Mouse (Mus musculus): ENCODE data around the gene A730061H03Rik. TPM values are rescaled to one million over a fixed set of nuclear protein-coding genes. Genes with fewer than 3 reads are reported as not detected.

The A730061H03Rik gene
- polyA plus RNA-seq, 1 experiment from 2014 or later: 0.89 TPM

GRCm38 (mm10) chr14:55557587-55557986 is 2.6 kb downstream of the A730061H03Rik start:
- Histone ChIP-seq H3K4me3 (ENCODE audit: low read length) (no peak overlapping the region), H3K9me3 (ENCODE audit: control insufficient read depth, low read length) (no peaks in the 10 kb centered on the region), H3K4me2 (ENCODE audit: low read length) (no peak overlapping the region), H3K4me1 (ENCODE audit: control insufficient read depth, insufficient read depth, low read depth, low read length) (peaks cover 15% of the 10 kb centered on the region), H3K27me3 (replicated peaks; ENCODE audit: control insufficient read depth, insufficient read depth, low read length) (no peaks in the 10 kb centered on the region), H3K27ac (ENCODE audit: low read depth, low read length) (no peak overlapping the region), H3K9ac (ENCODE audit: low read depth, low read length) (no peak overlapping the region), H3K36me3 (ENCODE audit: control insufficient read depth, insufficient read depth, low read length) (no peaks in the 10 kb centered on the region)
- no peak for ATAC-seq
- 85% methylated on average over 3 of the region's 3 CpGs for WGBS

GRCm38 (mm10) chr14:55557003-55557402 is 3.2 kb downstream of the A730061H03Rik start:
- no peak overlapping the region for H3K27ac ChIP-seq (ENCODE audit: low read depth, low read length)
- 23% methylated on average over 5 of the region's 5 CpGs for WGBS
- no peak for ATAC-seq
- no peaks in the 10 kb centered on the region for H3K9me3 ChIP-seq (ENCODE audit: control insufficient read depth, low read length)
- no peak overlapping the region for H3K4me3 ChIP-seq (ENCODE audit: low read length)
- no peak overlapping the region for H3K9ac ChIP-seq (ENCODE audit: low read depth, low read length)
- H3K4me1 ChIP-seq (ENCODE audit: control insufficient read depth, insufficient read depth, low read depth, low read length): peaks cover 13% of the 10 kb centered on the region
- H3K27me3 ChIP-seq (replicated peaks; ENCODE audit: control insufficient read depth, insufficient read depth, low read length): no peaks in the 10 kb centered on the region
- H3K36me3 ChIP-seq (ENCODE audit: control insufficient read depth, insufficient read depth, low read length): no peaks in the 10 kb centered on the region
- no peak overlapping the region for H3K4me2 ChIP-seq (ENCODE audit: low read length)

DNA sequence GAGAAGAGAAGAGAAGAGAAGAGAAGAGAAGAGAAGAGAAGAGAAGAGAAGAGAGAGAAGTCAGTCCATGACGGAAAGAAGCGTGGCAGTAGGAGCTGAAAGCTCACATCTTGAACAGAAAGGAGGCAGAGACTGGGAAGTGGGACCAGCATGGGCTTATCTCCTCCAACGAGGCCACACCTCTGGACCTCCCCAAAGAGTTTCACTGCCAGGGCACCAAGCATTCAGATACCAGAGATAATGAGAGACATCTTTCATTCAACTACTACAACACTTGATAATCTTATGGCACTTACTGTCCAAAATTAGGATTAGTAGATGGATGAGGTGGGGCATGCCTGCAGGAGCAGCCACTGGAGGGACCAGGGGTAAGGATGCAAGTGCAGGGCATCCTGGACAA is 4.4 kb downstream of the A730061H03Rik start:
- no peak overlapping the region for H3K9ac ChIP-seq (ENCODE audit: low read depth, low read length)
- no peaks in the 10 kb centered on the region for H3K27me3 ChIP-seq (replicated peaks; ENCODE audit: control insufficient read depth, insufficient read depth, low read length)
- WGBS: 87% methylated on average over 3 of the region's 3 CpGs
- no peak overlapping the region for H3K4me3 ChIP-seq (ENCODE audit: low read length)
- H3K36me3 ChIP-seq (ENCODE audit: control insufficient read depth, insufficient read depth, low read length): no peaks in the 10 kb centered on the region
- no peak for ATAC-seq
- no peaks in the 10 kb centered on the region for H3K9me3 ChIP-seq (ENCODE audit: control insufficient read depth, low read length)
- H3K4me1 ChIP-seq (ENCODE audit: control insufficient read depth, insufficient read depth, low read depth, low read length): peaks cover 2% of the 10 kb centered on the region
- H3K27ac ChIP-seq (ENCODE audit: low read depth, low read length): no peak overlapping the region
- no peak overlapping the region for H3K4me2 ChIP-seq (ENCODE audit: low read length)

GRCm38 (mm10) chr14:55554635-55555034 is 5.6 kb downstream of the A730061H03Rik start:
- Histone ChIP-seq H3K27me3 (replicated peaks; ENCODE audit: control insufficient read depth, insufficient read depth, low read length) (no peaks in the 10 kb centered on the region), H3K27ac (ENCODE audit: low read depth, low read length) (no peak overlapping the region), H3K36me3 (ENCODE audit: control insufficient read depth, insufficient read depth, low read length) (no peaks in the 10 kb centered on the region), H3K4me1 (ENCODE audit: control insufficient read depth, insufficient read depth, low read depth, low read length) (peaks cover 2% of the 10 kb centered on the region), H3K9me3 (ENCODE audit: control insufficient read depth, low read length) (no peaks in the 10 kb centered on the region), H3K9ac (ENCODE audit: low read depth, low read length) (no peak overlapping the region), H3K4me2 (ENCODE audit: low read length) (no peak overlapping the region), H3K4me3 (ENCODE audit: low read length) (no peak overlapping the region)
- ATAC-seq: no peak

DNA sequence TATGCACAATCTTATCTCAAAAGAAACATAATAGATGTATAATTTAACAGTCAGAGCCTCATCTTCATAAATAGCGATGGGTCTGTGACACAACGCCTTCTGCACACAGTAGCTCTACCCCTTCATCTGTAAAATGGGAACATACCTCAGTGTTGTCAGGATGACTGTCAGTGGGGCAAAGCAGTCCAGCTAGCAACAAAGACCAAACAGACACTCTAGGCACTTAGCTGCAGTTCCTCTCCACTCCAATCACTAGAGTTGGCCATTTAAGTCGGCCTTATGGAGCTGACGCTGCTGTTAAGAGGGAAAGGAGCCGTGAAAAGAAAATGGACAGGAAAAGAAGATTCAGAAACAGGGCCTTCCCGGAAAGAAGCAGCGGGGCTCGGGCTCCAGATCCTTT is 8.4 kb downstream of the A730061H03Rik start:
- no peaks in the 10 kb centered on the region for H3K27me3 ChIP-seq (replicated peaks; ENCODE audit: control insufficient read depth, insufficient read depth, low read length)
- H3K27ac ChIP-seq (ENCODE audit: low read depth, low read length): no peak overlapping the region
- 85% methylated on average over 8 of the region's 8 CpGs for WGBS
- no peak overlapping the region for H3K4me3 ChIP-seq (ENCODE audit: low read length)
- no peak for ATAC-seq
- H3K4me1 ChIP-seq (ENCODE audit: control insufficient read depth, insufficient read depth, low read depth, low read length): no peaks in the 10 kb centered on the region; the same call in 1 of the 2 replicates
- no peaks in the 10 kb centered on the region for H3K9me3 ChIP-seq (ENCODE audit: control insufficient read depth, low read length)
- H3K9ac ChIP-seq (ENCODE audit: low read depth, low read length): no peak overlapping the region
- H3K36me3 ChIP-seq (ENCODE audit: control insufficient read depth, insufficient read depth, low read length): peaks cover 10% of the 10 kb centered on the region; the same call in 1 of the 2 replicates
- H3K4me2 ChIP-seq (ENCODE audit: low read length): no peak overlapping the region

DNA sequence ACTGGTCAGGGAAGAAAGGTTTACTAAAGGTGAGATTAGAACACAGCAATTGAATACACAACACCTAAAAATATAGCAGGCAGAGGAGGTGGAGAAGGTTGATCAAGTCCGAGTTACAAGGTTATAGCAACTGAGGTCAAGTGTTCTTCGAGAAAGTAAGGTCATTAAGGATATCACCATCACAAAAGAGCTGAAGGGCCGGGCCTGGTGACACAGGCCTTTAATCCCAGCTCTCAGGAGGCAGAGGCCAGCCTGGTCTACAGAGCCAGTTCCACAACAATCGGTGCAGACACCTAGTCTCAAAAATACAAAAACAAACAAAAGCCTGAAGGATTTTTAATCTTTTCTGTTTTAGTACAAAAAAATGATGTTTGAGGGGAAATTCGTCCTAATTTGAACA is 8.9 kb downstream of the A730061H03Rik start:
- Histone ChIP-seq H3K36me3 (ENCODE audit: control insufficient read depth, insufficient read depth, low read length) (peaks cover 10% of the 10 kb centered on the region; the same call in 1 of the 2 replicates), H3K9me3 (ENCODE audit: control insufficient read depth, low read length) (no peaks in the 10 kb centered on the region), H3K9ac (ENCODE audit: low read depth, low read length) (no peak overlapping the region), H3K27ac (ENCODE audit: low read depth, low read length) (no peak overlapping the region), H3K4me2 (ENCODE audit: low read length) (no peak overlapping the region), H3K4me1 (ENCODE audit: control insufficient read depth, insufficient read depth, low read depth, low read length) (no peaks in the 10 kb centered on the region), H3K4me3 (ENCODE audit: low read length) (no peak overlapping the region), H3K27me3 (replicated peaks; ENCODE audit: control insufficient read depth, insufficient read depth, low read length) (no peaks in the 10 kb centered on the region)
- 72% methylated on average over 5 of the region's 5 CpGs for WGBS
- no peak for ATAC-seq

DNA sequence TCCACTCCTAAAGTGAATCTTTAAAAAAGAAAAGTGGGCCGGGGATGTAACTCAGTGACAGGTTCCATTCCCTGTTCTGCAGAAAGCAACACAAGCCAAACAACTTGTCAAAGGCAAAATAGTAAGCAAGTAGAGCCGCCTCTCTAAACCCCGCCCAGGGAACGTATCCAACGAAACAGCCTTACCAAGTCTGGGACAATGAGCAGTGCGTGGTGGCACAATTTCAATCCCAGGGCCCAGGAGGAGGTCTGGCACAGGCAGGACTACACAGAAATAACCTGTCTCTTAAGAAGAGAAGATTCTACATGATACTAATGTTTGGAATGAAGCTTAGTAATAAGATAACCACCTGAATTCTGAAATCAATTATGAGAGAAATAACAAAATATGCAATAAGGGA is 10.0 kb downstream of the A730061H03Rik start:
- no peaks in the 10 kb centered on the region for H3K27me3 ChIP-seq (replicated peaks; ENCODE audit: control insufficient read depth, insufficient read depth, low read length)
- peaks cover 13% of the 10 kb centered on the region for H3K36me3 ChIP-seq (ENCODE audit: control insufficient read depth, insufficient read depth, low read length)
- WGBS: 79% methylated on average over 6 of the region's 6 CpGs
- H3K4me2 ChIP-seq (ENCODE audit: low read length): no peak overlapping the region
- H3K9ac ChIP-seq (ENCODE audit: low read depth, low read length): no peak overlapping the region
- no peak overlapping the region for H3K4me3 ChIP-seq (ENCODE audit: low read length)
- no peak overlapping the region for H3K27ac ChIP-seq (ENCODE audit: low read depth, low read length)
- H3K9me3 ChIP-seq (ENCODE audit: control insufficient read depth, low read length): no peaks in the 10 kb centered on the region
- no peaks in the 10 kb centered on the region for H3K4me1 ChIP-seq (ENCODE audit: control insufficient read depth, insufficient read depth, low read depth, low read length)
- no peak for ATAC-seq

GRCm38 (mm10) chr14:55544334-55544733 is 15.9 kb downstream of the A730061H03Rik start:
- no peak overlapping the region for H3K4me2 ChIP-seq (ENCODE audit: low read length)
- H3K9me3 ChIP-seq (ENCODE audit: control insufficient read depth, low read length): no peaks in the 10 kb centered on the region
- H3K27ac ChIP-seq (ENCODE audit: low read depth, low read length): no peak overlapping the region
- peaks cover 15% of the 10 kb centered on the region for H3K4me1 ChIP-seq (ENCODE audit: control insufficient read depth, insufficient read depth, low read depth, low read length)
- H3K4me3 ChIP-seq (ENCODE audit: low read length): no peak overlapping the region
- H3K9ac ChIP-seq (ENCODE audit: low read depth, low read length): 0 out of 2 replicates have a peak overlapping the region, but pooled peaks have one; percentile 5
- no peak for ATAC-seq
- 51% methylated on average over 9 of the region's 9 CpGs for WGBS
- no peaks in the 10 kb centered on the region for H3K27me3 ChIP-seq (replicated peaks; ENCODE audit: control insufficient read depth, insufficient read depth, low read length)
- H3K36me3 ChIP-seq (ENCODE audit: control insufficient read depth, insufficient read depth, low read length): peaks cover 22% of the 10 kb centered on the region

DNA sequence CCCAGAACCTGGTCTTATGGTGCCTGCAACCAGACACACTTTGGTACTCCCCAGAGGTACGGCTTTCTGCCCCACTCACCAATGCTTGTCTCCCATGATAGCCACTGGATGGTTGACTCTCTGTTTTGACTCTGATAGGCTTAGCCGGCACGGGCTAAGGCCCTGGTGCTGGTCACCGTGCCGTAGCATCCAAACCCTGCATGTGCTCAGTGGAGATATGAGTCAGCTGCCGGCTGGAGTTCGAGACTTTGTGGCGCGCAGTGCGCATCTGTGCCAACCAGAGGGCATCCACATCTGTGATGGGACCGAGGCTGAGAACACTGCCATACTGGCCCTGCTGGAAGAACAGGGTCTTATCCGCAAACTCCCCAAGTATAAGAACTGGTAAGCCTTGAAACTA is 17.9 kb downstream of the A730061H03Rik start:
- Histone ChIP-seq H3K36me3 (ENCODE audit: control insufficient read depth, insufficient read depth, low read length) (peaks cover 12% of the 10 kb centered on the region), H3K4me1 (ENCODE audit: control insufficient read depth, insufficient read depth, low read depth, low read length) (peaks cover 15% of the 10 kb centered on the region), H3K9ac (ENCODE audit: low read depth, low read length) (no peak overlapping the region), H3K27me3 (replicated peaks; ENCODE audit: control insufficient read depth, insufficient read depth, low read length) (no peaks in the 10 kb centered on the region), H3K4me3 (ENCODE audit: low read length) (no peak overlapping the region), H3K9me3 (ENCODE audit: control insufficient read depth, low read length) (no peaks in the 10 kb centered on the region), H3K4me2 (ENCODE audit: low read length) (no peak overlapping the region), H3K27ac (ENCODE audit: low read depth, low read length) (no peak overlapping the region)
- no peak for ATAC-seq
- 97% methylated on average over 12 of the region's 12 CpGs for WGBS

- Histone ChIP-seq H3K4me1 (ENCODE audit: control insufficient read depth, insufficient read depth, low read depth, low read length) (peaks cover 15% of the 10 kb centered on the region), H3K4me2 (ENCODE audit: low read length) (peak overlapping the region; percentile 87), H3K9me3 (ENCODE audit: control insufficient read depth, low read length) (no peaks in the 10 kb centered on the region), H3K36me3 (ENCODE audit: control insufficient read depth, insufficient read depth, low read length) (peaks cover 12% of the 10 kb centered on the region), H3K4me3 (ENCODE audit: low read length) (peak overlapping the region; percentile 61), H3K9ac (ENCODE audit: low read depth, low read length) (peak overlapping the region; percentile 82), H3K27me3 (replicated peaks; ENCODE audit: control insufficient read depth, insufficient read depth, low read length) (no peaks in the 10 kb centered on the region), H3K27ac (ENCODE audit: low read depth, low read length) (peak overlapping the region; percentile 88)
- WGBS: 4% methylated on average over 10 of the region's 10 CpGs
- ATAC-seq: peak; percentile 55
Measured at GRCm38 (mm10) chr14:55540787-55541321, 19.4 kb downstream of the A730061H03Rik start.
